Mouse (Mus musculus) forebrain, embryonic 13.5 days (tissue): ENCODE data around the gene Elf2. TPM values are rescaled to one million over a fixed set of nuclear protein-coding genes. Genes with fewer than 3 reads are reported as not detected.
"Not testable (repeated sequence)": the region's sequence is repeated elsewhere in the genome, so short reads cannot be mapped to it uniquely, and the experiment has no call there.

ENCODE experiments used
- ATAC-seq: fragments of 200-750 bp; cut with Nextera tagmentation; 2 replicates; pipeline ENCODE4 v1.8.0; 2017
- H3K27ac ChIP-seq: fragments of 300-500 bp; sonication (generic); 2 replicates; pipeline ENCODE4 v1.5.1; 2015; ENCODE audit warnings: inconsistent platforms, mild to moderate bottlenecking, moderate library complexity
- H3K27me3 ChIP-seq: fragments of 300-500 bp; sonication (generic); 2 replicates; pipeline ENCODE4 v1.6.1; 2015; ENCODE audit warnings: mild to moderate bottlenecking, inconsistent platforms
- H3K36me3 ChIP-seq: fragments of 300-500 bp; sonication (generic); 2 replicates; pipeline ENCODE4 v1.6.1; 2015; ENCODE audit warnings: mild to moderate bottlenecking, inconsistent platforms; ENCODE audit not compliant: poor library complexity, severe bottlenecking
- H3K4me1 ChIP-seq: fragments of 300-500 bp; sonication (generic); 2 replicates; pipeline ENCODE4 v1.6.1; 2015; ENCODE audit warnings: inconsistent platforms
- H3K4me2 ChIP-seq: fragments of 300-500 bp; sonication (generic); 2 replicates; pipeline ENCODE4 v1.6.1; 2015; ENCODE audit warnings: inconsistent platforms, mild to moderate bottlenecking, moderate library complexity
- H3K4me3 ChIP-seq: fragments of 300-500 bp; sonication (generic); 2 replicates; pipeline ENCODE4 v1.5.1; 2015; ENCODE audit warnings: mild to moderate bottlenecking, inconsistent platforms
- H3K9ac ChIP-seq: fragments of 300-500 bp; sonication (generic); 2 replicates; pipeline ENCODE4 v1.6.1; 2015; ENCODE audit warnings: mild to moderate bottlenecking, inconsistent platforms
- H3K9me3 ChIP-seq: fragments of 300-500 bp; sonication (generic); replicated peaks from 2 replicates; pipeline ENCODE4 v1.6.1; 2016; ENCODE audit warnings: inconsistent platforms
- WGBS: fragments of 180-500 bp; shearing (Covaris S2); methylation state at CpG from one replicate; pipeline ENCODE4 v1.1.7; 2015; 5-methylcytosine and 5-hydroxymethylcytosine counted together
- polyA plus RNA-seq: library from polyadenylated mRNA; unstranded; fragments of >200 nt; fragmentation: Nextera tagmentation; extraction: Ambion mirVana; gene quantifications from 2 replicates; pipeline ENCODE4 v1.2.1, GENCODE M21; 2015

Elf2 gene
- polyA plus RNA-seq, 1 experiment from 2014 or later: 60.1 TPM

DNA sequence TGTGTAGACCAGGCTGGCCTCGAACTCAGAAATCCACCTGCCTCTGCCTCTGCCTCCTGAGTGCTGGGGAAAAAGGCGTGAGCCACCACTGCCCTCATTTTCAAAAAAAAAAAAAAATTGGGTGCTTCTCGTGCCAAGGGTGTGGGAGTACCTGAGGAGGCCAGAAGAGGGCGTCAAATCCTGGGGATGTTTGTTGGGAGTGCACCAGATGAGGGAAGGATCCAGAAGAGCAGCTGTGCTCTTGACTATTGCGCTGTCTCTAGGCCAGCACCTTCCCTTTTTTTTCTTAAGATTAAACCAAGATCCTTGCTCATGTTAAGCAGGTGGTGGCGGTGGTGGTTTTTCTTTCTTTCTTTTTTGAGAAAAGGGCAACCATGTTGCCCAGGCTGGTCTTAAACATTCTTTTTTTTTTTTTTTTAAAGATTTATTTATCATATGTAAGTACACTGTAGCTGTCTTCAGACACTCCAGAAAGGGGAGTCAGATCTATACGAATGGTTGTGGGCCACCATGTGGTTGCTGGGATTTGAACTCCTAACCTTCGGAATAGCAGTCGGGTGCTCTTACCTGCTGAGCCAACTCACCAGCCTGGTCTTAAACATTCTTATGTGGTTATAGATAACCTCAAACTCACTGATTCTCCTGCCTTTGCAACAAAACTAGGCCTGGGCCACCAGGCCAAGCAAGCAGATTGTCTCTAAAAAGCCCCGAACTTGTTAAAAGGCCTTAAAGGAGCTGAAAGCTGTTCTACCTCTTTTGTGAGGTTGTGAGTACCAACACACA is 112.2 kb downstream of the Elf2 start:
- Histone ChIP-seq H3K4me3 (no peak overlapping the region), H3K9ac (no peak overlapping the region), H3K9me3 (no peaks in the 10 kb centered on the region), H3K4me2 (no peak overlapping the region), H3K27ac (no peak overlapping the region), H3K27me3 (no peaks in the 10 kb centered on the region), H3K36me3 (no peaks in the 10 kb centered on the region), H3K4me1 (peaks cover 28% of the 10 kb centered on the region)
- ATAC-seq: no peak
- WGBS: 74% methylated on average over 10 of the region's 10 CpGs

DNA sequence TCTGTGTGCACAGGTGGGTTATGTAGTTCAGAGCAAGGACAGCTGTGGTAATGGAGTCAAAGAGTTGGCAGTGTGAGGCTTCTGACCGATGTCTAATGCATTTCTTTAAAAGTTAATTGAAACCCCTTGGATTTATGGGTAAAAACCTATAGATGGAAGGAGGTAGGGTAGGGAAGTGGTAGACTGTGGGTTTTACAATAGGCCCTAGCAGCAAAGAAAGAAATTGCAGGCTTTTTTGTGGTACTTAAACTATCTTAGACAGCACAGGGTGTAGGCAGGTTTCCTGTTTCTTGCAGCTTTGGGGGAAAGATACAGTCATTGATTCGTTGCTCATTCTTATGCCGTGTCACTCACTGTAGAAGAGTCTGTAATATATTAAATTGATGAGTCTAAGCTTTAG is 113.9 kb downstream of the Elf2 start:
- no peak overlapping the region for H3K4me2 ChIP-seq
- no peak for ATAC-seq

DNA sequence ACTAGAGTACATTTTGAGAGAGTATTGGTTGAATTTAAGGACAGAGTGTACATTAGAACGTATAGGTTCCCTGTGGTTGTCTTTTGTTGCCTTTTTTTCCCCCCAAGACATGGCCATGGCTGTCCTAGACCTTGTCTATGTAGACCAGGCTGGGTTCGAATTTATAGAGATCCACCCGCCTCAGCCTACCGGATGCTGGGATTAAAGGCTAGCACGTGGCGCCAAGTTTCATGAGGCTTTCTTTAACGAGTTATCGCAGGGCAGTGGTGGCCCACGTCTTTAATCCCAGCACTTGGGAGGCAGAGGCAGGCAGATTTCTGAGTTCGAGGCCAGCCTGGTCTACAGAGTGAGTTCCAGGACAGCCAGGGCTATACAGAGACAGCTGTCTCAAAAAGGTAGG is 114.5 kb downstream of the Elf2 start:
- ATAC-seq: no peak
- H3K9ac ChIP-seq: 0 out of 2 replicates have a peak overlapping the region, but pooled peaks have one; percentile 94
- no peaks in the 10 kb centered on the region for H3K36me3 ChIP-seq
- peak overlapping the region; percentile 92 for H3K4me3 ChIP-seq
- no peak overlapping the region for H3K27ac ChIP-seq
- H3K27me3 ChIP-seq: no peaks in the 10 kb centered on the region
- H3K9me3 ChIP-seq: no peaks in the 10 kb centered on the region
- H3K4me1 ChIP-seq: peaks cover 28% of the 10 kb centered on the region
- H3K4me2 ChIP-seq: peak overlapping the region; percentile 77
- WGBS: 93% methylated on average over 10 of the region's 10 CpGs

More for the DNA sequence above, 113.9 kb downstream of the Elf2 start:
- WGBS: 87% methylated on average over 3 of the region's 3 CpGs
- Histone ChIP-seq H3K9me3 (no peaks in the 10 kb centered on the region), H3K9ac (no peak overlapping the region), H3K27me3 (no peaks in the 10 kb centered on the region), H3K4me3 (no peak overlapping the region), H3K4me1 (peaks cover 28% of the 10 kb centered on the region), H3K27ac (no peak overlapping the region), H3K36me3 (no peaks in the 10 kb centered on the region)

DNA sequence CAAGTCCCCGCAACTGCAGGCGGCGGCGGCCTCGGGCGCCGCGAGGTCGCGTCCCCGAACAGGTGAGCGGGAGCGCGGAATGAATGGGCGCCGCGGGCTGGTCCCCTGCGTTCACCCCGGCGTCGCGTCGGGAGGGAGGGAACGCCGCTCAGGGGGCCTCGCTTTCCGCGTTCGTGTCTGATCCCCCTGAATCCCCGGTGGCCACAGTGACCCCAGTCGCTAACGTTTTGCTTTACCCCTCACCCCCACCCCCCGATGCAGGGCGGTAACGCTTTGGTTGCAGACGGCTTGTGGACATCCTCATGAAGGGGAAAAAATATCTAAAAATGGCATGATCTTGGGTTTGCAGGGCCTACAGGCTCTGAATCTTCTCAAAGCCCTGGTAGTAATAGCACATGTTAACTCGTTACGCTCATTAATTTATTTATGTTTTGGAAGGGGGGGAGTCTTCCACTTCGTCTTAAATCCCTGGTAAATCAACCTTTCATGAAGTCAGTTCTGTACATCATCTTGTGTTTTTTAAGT is 115.2 kb downstream of the Elf2 start:
- Histone ChIP-seq H3K36me3 (no peaks in the 10 kb centered on the region), H3K9ac (peak overlapping the region; percentile 94), H3K9me3 (no peaks in the 10 kb centered on the region), H3K4me3 (peak overlapping the region; percentile 92), H3K27ac (peak overlapping the region; percentile 97), H3K4me2 (peak overlapping the region; percentile 77), H3K27me3 (no peaks in the 10 kb centered on the region), H3K4me1 (peaks cover 28% of the 10 kb centered on the region)
- no peak; the same call in 1 of the 2 replicates for ATAC-seq
- WGBS: under 1% methylated on average over 39 of the region's 39 CpGs

DNA sequence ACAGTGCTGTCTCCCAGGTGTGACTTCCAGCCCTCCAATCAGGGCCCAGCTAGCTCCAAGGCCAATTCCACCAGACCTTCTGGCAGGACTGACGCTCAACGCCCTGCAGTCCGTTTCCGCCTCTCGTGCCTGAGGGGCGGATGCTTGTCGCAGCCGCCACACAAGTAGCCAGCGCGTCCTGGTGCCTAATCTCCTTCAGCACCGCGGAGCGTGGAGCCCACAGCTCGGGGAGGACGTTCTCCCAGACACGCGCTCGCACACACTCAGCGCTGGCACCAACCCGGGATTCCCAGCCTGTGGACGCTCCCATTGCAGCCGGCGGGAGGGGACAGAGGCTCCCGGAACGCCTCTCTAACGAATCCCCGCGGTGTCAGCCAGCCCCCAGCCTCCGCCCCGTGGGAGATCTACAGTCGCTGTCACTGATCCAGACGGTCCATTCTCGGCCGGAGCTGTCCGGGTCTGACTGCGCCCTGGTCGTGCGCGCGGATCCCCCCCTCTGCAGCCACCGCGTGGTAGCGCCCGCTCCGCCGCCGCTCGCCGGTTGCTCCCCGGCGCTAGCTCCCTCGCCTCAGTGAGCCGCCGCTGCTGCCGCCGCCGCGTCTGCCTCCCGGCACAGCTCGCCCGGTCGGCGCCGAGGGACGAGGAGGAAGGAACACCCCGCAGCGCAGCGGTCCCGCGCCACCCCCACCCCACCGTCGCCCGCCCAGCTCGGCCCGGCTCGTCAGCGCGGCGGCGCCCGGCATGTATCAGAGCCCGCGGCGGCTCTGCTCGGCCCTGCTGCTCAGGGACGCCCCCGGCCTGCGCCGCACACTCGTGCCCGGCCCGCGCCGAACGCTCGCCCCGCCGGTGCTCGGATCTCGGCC is 115.9 kb downstream of the Elf2 start, which contains the start of gene Noct:
Gene Noct (plus strand): TSS at position 85 of the 863 bp plus-strand sequence.
- peak within 1 kb of the TSS; percentile 77 for H3K4me2 ChIP-seq
- H3K27me3 ChIP-seq: no peaks in the 10 kb centered on the region
- peak within 1 kb of the TSS; percentile 92 for H3K4me3 ChIP-seq
- peak; percentile 94 for ATAC-seq
- no peaks in the 10 kb centered on the region for H3K36me3 ChIP-seq
- no peaks in the 10 kb centered on the region for H3K9me3 ChIP-seq
- peak within 1 kb of the TSS; percentile 94 for H3K9ac ChIP-seq
- H3K4me1 ChIP-seq: peaks cover 28% of the 10 kb centered on the region
- WGBS: under 1% methylated on average over 83 of the region's 100 CpGs
- H3K27ac ChIP-seq: peak within 1 kb of the TSS; percentile 97

DNA sequence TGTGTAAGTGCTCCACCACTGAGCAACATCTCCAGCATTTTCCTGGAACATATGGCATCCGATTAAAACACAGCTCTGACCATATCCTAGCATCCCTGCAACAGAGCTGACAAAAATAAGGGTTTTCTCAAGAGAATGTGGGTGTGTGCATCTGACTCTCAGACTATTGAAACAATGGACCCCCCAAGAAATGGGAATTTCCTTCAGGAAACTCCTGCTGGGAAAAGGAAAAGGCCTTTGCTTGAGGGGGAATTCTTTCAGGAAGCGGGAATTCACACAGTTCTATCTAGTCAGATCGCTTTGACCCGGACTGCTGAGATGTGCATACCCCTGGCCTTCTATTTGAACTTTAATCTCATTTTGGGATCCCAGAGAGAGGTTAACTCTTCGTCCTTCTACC is 116.9 kb downstream of the Elf2 start:
- H3K4me3 ChIP-seq: peak overlapping the region; percentile 92
- no peaks in the 10 kb centered on the region for H3K36me3 ChIP-seq
- H3K4me1 ChIP-seq: peaks cover 23% of the 10 kb centered on the region
- peak overlapping the region; percentile 77 for H3K4me2 ChIP-seq
- no peak for ATAC-seq
- H3K9ac ChIP-seq: no peak overlapping the region
- H3K27ac ChIP-seq: no peak overlapping the region
- no peaks in the 10 kb centered on the region for H3K27me3 ChIP-seq
- H3K9me3 ChIP-seq: no peaks in the 10 kb centered on the region
- 21% methylated on average over 5 of the region's 5 CpGs for WGBS

DNA sequence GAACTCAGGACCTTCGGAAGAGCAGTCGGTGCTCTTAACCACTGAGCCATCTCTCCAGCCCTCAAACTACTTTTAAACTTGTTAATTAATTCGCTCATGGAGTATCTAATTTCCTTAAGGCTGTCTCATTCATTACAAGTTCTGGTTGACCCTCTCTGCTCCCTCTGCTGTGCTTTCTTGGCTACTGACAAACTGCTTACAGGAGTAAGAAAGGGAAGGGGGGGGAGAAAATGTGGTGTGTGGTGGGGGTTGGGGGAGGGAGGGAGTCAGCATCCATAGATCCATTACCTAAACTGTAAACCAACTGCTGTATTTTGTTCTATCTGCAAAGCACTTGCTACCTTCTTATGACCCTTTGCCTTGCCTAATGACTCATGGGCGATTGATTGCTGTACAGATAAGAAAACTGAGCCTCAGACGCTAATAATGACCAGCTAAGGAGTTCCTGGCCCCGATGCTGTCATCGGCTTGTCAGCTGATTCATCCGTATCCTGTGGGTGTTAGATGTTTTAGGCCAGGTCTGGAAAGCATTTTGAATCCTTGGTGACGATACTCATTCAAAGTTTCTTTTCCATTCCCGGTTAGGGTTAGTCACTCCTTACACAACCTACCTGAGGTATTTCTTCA is 117.5 kb downstream of the Elf2 start:
- Histone ChIP-seq H3K4me2 (0 out of 2 replicates have a peak overlapping the region, but pooled peaks have one; percentile 77), H3K4me3 (no peak overlapping the region), H3K9me3 (no peaks in the 10 kb centered on the region), H3K27ac (no peak overlapping the region), H3K9ac (no peak overlapping the region), H3K36me3 (no peaks in the 10 kb centered on the region), H3K4me1 (peaks cover 23% of the 10 kb centered on the region), H3K27me3 (no peaks in the 10 kb centered on the region)
- 69% methylated on average over 10 of the region's 10 CpGs for WGBS
- ATAC-seq: no peak

DNA sequence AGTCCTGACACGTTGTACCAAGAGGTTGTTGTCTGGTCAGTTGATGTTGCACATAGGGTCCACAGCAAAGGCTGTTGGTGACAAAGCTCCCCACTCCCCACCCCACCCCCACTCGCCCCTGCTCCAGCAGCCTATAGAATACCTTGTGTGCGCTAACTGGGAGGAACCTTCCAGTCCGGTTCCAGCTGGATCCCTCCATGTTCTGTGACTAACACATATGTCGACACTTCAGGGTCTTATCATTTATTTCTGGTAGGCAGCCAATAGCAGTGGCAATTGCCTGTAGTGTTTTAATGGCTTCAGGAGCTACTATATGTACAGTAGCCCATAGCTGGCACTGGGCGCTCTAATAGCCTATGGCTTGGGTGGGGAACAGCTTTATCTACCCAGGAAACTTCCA is 118.2 kb downstream of the Elf2 start:
- Histone ChIP-seq H3K4me1 (peaks cover 23% of the 10 kb centered on the region), H3K4me3 (no peak overlapping the region), H3K27me3 (no peaks in the 10 kb centered on the region), H3K27ac (no peak overlapping the region), H3K36me3 (no peaks in the 10 kb centered on the region), H3K4me2 (no peak overlapping the region), H3K9me3 (no peaks in the 10 kb centered on the region), H3K9ac (no peak overlapping the region)
- WGBS: 90% methylated on average over 6 of the region's 6 CpGs
- no peak for ATAC-seq

DNA sequence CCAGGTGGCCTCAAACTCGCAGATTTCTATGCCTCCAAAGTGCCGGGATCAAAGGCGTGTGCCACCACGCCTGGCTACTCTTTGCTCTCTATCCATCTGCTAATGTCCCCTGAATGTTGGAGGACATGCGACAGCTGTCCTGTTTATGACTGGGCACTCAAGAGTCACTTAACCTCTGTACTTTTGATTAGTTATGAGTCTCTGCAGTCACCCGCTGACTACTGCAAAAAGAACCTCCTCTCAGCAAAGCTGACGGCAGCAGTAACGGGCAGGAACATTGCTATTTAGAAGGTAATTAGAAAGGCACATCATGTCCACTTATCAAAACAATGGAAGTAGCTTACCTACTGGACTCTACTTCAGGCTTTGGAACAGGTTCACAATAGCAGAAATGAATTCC is 118.6 kb downstream of the Elf2 start:
- Histone ChIP-seq H3K27me3 (no peaks in the 10 kb centered on the region), H3K27ac (no peak overlapping the region), H3K4me3 (no peak overlapping the region), H3K9ac (no peak overlapping the region), H3K4me1 (peaks cover 22% of the 10 kb centered on the region), H3K4me2 (no peak overlapping the region), H3K9me3 (no peaks in the 10 kb centered on the region), H3K36me3 (no peaks in the 10 kb centered on the region)
- no peak for ATAC-seq
- 73% methylated on average over 8 of the region's 8 CpGs for WGBS

DNA sequence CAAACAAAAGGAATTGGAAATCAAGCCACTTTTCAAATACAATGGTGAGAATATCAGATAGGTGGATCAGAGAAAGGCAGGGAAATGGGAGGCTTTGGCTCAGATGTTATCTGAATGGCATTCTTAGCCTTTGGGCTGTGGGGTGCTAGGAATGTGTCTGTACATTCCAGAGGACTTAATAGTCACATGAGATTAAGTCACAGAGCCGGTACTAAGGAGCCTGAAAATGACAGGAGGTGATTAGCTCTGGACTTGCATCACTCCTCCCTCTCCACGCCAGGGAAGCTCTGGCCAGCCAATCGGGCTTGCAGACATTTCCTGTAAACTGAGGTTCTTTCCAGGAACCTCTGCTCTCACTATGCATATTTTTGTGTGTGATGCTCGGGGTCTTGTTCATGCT is 119.6 kb downstream of the Elf2 start:
- no peak overlapping the region for H3K4me3 ChIP-seq
- H3K4me2 ChIP-seq: no peak overlapping the region
- peaks cover 13% of the 10 kb centered on the region for H3K4me1 ChIP-seq
- H3K9me3 ChIP-seq: no peaks in the 10 kb centered on the region
- H3K27me3 ChIP-seq: no peaks in the 10 kb centered on the region
- WGBS: 49% methylated on average over 4 of the region's 4 CpGs
- H3K27ac ChIP-seq: no peak overlapping the region
- H3K9ac ChIP-seq: no peak overlapping the region
- no peak for ATAC-seq
- H3K36me3 ChIP-seq: no peaks in the 10 kb centered on the region

DNA sequence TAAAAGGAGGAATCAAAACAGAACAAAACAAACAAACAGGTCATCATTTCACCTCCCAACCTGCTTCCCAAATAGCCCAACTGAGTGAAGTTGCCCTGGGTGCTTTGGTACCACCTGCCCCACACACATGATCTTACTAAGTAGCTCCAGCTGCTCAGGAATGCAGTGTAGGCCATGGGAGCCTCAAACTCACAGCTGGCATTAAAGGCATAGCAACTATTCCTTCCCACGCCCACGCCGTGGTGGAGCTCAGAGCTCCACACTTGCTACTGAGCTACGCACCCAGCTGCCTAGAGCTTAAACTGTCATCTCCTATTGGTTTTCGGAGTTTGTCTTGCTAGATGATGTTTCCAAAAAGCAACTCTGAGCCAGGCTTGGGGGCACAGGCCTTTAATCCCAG is 121.2 kb downstream of the Elf2 start:
- Histone ChIP-seq H3K4me1 (peaks cover 7% of the 10 kb centered on the region; the same call in 1 of the 2 replicates), H3K9ac (no peak overlapping the region), H3K4me2 (no peak overlapping the region), H3K27ac (no peak overlapping the region), H3K36me3 (no peaks in the 10 kb centered on the region), H3K9me3 (no peaks in the 10 kb centered on the region), H3K4me3 (no peak overlapping the region), H3K27me3 (no peaks in the 10 kb centered on the region)
- 93% methylated on average over 5 of the region's 5 CpGs for WGBS
- no peak for ATAC-seq

DNA sequence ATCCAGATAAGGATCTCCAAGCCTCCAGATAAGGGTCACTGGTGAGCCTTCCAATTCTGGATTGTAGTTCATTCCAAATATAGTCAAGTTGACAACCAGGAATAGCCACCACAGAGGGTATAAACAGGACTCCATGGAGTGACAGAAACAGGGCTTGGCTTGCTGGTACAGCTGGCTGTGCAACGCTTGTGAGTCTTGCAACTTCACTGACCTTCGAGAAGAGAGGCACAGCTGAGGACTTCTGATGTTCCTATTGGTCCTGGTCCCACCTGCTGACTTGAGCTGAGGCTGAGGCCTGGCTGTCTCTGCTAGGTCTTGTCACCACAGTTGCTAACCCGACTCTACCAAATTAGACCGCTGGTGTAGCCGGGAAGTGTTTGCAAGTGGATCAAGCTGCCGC is 122.1 kb downstream of the Elf2 start:
- WGBS: 87% methylated on average over 6 of the region's 6 CpGs
- H3K4me2 ChIP-seq, H3K9ac ChIP-seq, ATAC-seq, H3K4me3 ChIP-seq, H3K9me3 ChIP-seq, H3K36me3 ChIP-seq, H3K27me3 ChIP-seq, H3K4me1 ChIP-seq, H3K27ac ChIP-seq: not testable (repeated sequence)
